Mouse (Mus musculus) heart, embryonic 11.5 days (tissue): Measurements from ENCODE around the gene Snd1. TPM values are rescaled to one million over a fixed set of nuclear protein-coding genes. Genes with fewer than 3 reads are reported as not detected.

Experiments
- ATAC-seq: fragments of 200-750 bp; cut with Nextera tagmentation; replicated peaks from 2 replicates; pipeline ENCODE4 v1.8.0; 2017; ENCODE audit warnings: moderate library complexity; ENCODE audit not compliant: insufficient number of reproducible peaks, low FRiP score, low TSS enrichment
- H3K27ac ChIP-seq: fragments of 300-500 bp; sonication (generic); 2 replicates; pipeline ENCODE4 v1.5.1; 2014; ENCODE audit warnings: mild to moderate bottlenecking, low read depth, low read length
- H3K27me3 ChIP-seq: fragments of 300-500 bp; sonication (generic); 2 replicates; pipeline ENCODE4 v1.6.1; 2014; ENCODE audit warnings: mild to moderate bottlenecking, low read length, mixed read lengths; ENCODE audit not compliant: control insufficient read depth, insufficient read depth
- H3K36me3 ChIP-seq: fragments of 300-500 bp; sonication (generic); 2 replicates; pipeline ENCODE4 v1.6.1; 2014; ENCODE audit warnings: mild to moderate bottlenecking, low read length, moderate library complexity, mixed read lengths; ENCODE audit not compliant: control insufficient read depth, insufficient read depth
- H3K4me1 ChIP-seq: fragments of 300-500 bp; sonication (generic); 2 replicates; pipeline ENCODE4 v1.6.1; 2014; ENCODE audit warnings: low read length; ENCODE audit not compliant: control insufficient read depth, insufficient read depth
- H3K4me2 ChIP-seq: fragments of 300-500 bp; sonication (generic); 2 replicates; pipeline ENCODE4 v1.6.1; 2014; ENCODE audit warnings: mild to moderate bottlenecking, moderate library complexity
- H3K4me3 ChIP-seq: fragments of 300-500 bp; sonication (generic); 2 replicates; pipeline ENCODE4 v1.5.1; 2014; ENCODE audit warnings: low read depth, low read length
- H3K9ac ChIP-seq: fragments of 300-500 bp; sonication (generic); 2 replicates; pipeline ENCODE4 v1.6.1; 2014; ENCODE audit warnings: mild to moderate bottlenecking, low read depth, low read length, moderate library complexity
- H3K9me3 ChIP-seq: fragments of 300-500 bp; sonication (generic); replicated peaks from 2 replicates; pipeline ENCODE4 v1.6.1; 2016; ENCODE audit warnings: low read length; ENCODE audit not compliant: control insufficient read depth
- WGBS: fragments of 180-500 bp; shearing (Covaris S2); extraction: QIAGEN DNeasy Blood & Tissue Kit; methylation state at CpG from one replicate; pipeline ENCODE4 v1.1.7; 2014; ENCODE audit not compliant: insufficient replicate concordance; 5-methylcytosine and 5-hydroxymethylcytosine counted together
- polyA plus RNA-seq: library from polyadenylated mRNA; unstranded; fragments of >200 nt; fragmentation: Nextera tagmentation; extraction: Ambion mirVana; gene quantifications from 2 replicates; pipeline ENCODE4 v1.2.1, GENCODE M21; 2014

Gene Snd1
- polyA plus RNA-seq, 1 experiment from 2014 or later = 87.9 TPM

DNA sequence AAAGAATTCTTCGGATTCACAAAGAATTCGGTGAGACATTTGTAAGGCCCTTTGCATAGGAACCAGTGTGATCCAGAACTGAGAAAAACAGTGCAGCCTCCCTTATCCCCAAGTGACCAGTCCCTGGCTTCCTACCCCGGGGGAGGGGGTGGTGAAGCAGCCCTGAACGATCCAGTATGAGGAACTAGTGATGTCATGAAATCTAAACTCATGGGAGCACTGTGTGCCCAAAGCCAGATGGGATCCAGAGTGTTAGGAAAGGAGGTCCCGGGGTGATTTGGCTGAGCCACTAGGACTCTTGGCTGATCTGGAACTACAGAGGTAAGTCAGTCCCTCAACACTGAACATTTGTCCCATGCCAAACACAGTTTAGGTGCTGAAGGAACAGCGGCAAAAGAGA, 420.8 kb downstream of the Snd1 start:
- H3K27me3 ChIP-seq = no peaks in the 10 kb centered on the region
- 81% methylated on average over 6 of the region's 6 CpGs for WGBS
- ATAC-seq = no peak

DNA sequence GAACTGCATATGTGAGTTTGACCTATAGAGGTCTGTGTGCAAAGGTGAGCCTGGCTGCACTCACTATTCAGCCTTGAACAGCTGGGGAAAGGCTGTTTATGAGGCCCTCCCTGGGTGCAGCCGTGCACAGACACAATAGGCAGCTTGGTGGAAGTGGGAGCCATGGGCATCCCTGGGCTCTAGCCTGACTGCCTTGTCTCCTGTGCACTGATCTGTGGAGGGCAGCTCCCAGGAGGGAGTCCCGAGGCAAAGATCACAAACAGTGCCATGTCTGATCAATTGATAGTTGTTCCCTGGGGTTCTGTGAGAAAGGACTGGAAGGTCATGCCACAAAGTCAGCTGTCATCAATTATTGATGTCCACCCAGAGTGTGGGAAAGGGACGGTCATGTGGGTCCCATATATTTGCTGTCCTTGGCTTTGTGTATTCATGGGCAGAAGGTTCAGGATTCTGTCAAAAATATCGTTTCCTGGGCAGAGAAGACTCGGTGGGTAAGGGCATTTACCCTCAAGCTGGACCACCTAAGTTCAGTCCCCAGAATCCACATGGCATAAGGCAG, 421.9 kb downstream of the Snd1 start:
- H3K9me3 ChIP-seq = no peaks in the 10 kb centered on the region
- no peak for ATAC-seq
- no peaks in the 10 kb centered on the region for H3K27me3 ChIP-seq
- no peak overlapping the region for H3K4me3 ChIP-seq
- whole genome bisulfite sequencing = 67% methylated on average over 5 of the region's 5 CpGs
- peaks cover 3% of the 10 kb centered on the region; the same call in 1 of the 2 replicates for H3K4me1 ChIP-seq
- H3K4me2 ChIP-seq = no peak overlapping the region
- H3K27ac ChIP-seq = no peak overlapping the region
- H3K36me3 ChIP-seq = no peaks in the 10 kb centered on the region
- H3K9ac ChIP-seq = no peak overlapping the region

More for the DNA sequence above, 420.8 kb downstream of the Snd1 start:
- H3K9me3 ChIP-seq = no peaks in the 10 kb centered on the region
- no peaks in the 10 kb centered on the region for H3K36me3 ChIP-seq
- H3K4me3 ChIP-seq = no peak overlapping the region
- H3K4me2 ChIP-seq = no peak overlapping the region
- H3K9ac ChIP-seq = no peak overlapping the region
- no peak overlapping the region for H3K27ac ChIP-seq
- H3K4me1 ChIP-seq = peaks cover 3% of the 10 kb centered on the region; the same call in 1 of the 2 replicates

DNA sequence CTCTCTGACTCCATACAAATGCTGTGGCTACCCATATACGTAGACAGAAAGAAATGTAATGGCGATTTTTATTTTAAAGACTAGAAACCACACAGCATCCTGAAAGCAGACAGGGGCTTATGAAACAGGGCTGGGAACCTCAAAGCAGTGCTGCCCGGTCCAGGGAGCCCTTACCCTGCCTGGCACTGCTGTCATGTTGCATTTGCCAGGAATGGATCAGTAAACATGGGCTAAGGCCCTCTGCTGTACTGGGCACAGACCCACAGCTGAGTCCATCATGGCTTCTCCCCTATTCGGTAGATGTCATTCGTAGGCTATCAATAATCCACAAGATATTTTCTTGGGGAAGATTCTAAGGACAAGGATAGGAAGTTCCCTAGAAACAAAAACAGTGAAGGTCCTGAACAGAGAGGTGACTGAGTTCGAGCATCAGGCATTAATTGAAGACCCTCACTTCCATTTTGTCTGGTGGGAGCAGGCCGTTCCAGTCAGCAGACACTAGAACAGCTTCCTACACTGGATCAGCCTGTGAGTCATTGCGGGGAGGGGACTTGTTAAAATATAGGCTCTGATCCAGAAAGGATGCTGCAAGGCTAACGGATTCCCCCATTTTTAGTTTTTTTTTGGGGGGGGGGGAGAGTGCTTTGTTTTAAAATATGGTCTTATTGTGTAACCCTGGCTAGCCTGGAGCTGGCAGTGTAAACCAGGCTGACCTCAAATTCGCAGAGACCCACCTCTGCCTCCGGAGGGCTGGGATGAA, 422.6 kb downstream of the Snd1 start:
- Histone ChIP-seq H3K27ac (no peak overlapping the region), H3K36me3 (no peaks in the 10 kb centered on the region), H3K27me3 (no peaks in the 10 kb centered on the region), H3K4me2 (no peak overlapping the region), H3K9ac (no peak overlapping the region), H3K4me1 (no peaks in the 10 kb centered on the region), H3K4me3 (no peak overlapping the region), H3K9me3 (no peaks in the 10 kb centered on the region)
- ATAC-seq = no peak
- 62% methylated on average over 11 of the region's 11 CpGs for WGBS

DNA sequence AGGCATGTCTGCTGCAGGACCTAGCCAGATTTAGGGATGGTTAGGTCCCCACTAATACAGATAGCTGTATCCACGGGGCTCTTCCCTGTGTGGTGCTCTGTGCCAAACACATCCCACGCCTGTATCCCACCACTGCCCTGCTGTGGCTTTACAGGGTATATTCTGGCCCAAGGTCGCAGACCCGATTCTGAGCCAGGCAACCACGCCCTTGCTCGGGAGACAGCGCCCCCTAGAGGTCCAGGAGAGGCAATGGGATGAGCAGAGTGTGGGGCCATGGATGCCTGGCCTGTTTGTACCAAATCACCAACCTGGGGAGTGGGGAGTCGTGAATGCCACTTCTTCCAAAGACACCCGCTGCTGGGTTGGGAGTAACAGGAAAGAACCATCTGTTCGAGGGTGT, 423.9 kb downstream of the Snd1 start:
- no peaks in the 10 kb centered on the region for H3K36me3 ChIP-seq
- no peaks in the 10 kb centered on the region for H3K9me3 ChIP-seq
- no peak overlapping the region for H3K9ac ChIP-seq
- no peak overlapping the region for H3K4me2 ChIP-seq
- no peak overlapping the region for H3K27ac ChIP-seq
- H3K4me1 ChIP-seq = no peaks in the 10 kb centered on the region
- WGBS = 17% methylated on average over 10 of the region's 10 CpGs
- no peak for ATAC-seq
- H3K4me3 ChIP-seq = no peak overlapping the region
- no peaks in the 10 kb centered on the region for H3K27me3 ChIP-seq

DNA sequence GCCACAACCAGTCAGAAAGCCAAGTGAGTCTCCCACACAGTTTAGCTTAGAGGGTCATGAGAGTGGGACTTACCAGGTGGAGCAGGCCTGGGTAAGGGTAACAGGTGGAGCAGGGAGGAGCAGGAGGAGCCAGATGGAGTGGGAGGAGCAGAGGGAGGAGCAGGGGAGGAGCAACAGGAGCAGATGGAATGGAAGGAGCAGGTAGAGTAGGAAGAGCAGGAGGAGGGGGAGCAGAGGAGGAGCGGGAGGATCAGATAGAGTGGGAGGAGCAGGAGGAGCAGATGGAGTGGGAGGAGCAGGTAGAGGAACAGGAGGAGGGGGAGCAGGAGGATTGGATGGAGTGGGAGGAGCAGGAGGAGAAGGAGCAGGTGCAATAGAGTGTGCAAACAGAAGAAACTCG, 427.6 kb downstream of the Snd1 start:
- WGBS = 65% methylated on average over 2 of the region's 2 CpGs
- 0 out of 2 replicates have a peak, but pooled peaks cover 2% of the 10 kb centered on the region for H3K4me1 ChIP-seq
- no peaks in the 10 kb centered on the region for H3K9me3 ChIP-seq
- H3K36me3 ChIP-seq = no peaks in the 10 kb centered on the region
- H3K4me2 ChIP-seq = no peak overlapping the region
- H3K9ac ChIP-seq = no peak overlapping the region
- H3K27me3 ChIP-seq = 0 out of 2 replicates have a peak, but pooled peaks cover 2% of the 10 kb centered on the region
- no peak overlapping the region for H3K27ac ChIP-seq
- H3K4me3 ChIP-seq = no peak overlapping the region
- no peak for ATAC-seq

DNA sequence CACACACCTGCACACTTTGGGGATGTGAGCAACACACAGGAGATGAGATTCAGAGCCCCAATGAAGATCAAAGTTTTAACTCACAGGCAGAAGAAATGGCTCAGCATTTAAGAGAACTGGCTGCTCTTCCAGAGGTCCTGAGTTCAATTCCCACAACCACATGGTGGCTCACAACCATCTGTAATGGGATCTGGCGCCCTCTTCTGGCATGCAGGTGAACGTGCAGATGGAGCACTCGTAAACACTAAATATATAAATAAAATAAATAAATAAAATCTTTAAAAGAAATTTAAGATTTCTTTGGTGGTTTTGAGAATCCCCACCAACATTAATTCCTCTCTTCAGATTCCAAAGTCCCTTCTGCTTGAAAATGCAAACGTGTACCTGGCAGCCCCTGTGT, 429.5 kb downstream of the Snd1 start:
- no peak overlapping the region for H3K4me3 ChIP-seq
- H3K27ac ChIP-seq = no peak overlapping the region
- no peaks in the 10 kb centered on the region for H3K9me3 ChIP-seq
- ATAC-seq = no peak
- H3K27me3 ChIP-seq = 0 out of 2 replicates have a peak, but pooled peaks cover 2% of the 10 kb centered on the region
- no peak overlapping the region for H3K4me2 ChIP-seq
- H3K9ac ChIP-seq = no peak overlapping the region
- 38% methylated on average over 4 of the region's 4 CpGs for WGBS
- H3K4me1 ChIP-seq = 0 out of 2 replicates have a peak, but pooled peaks cover 2% of the 10 kb centered on the region
- no peaks in the 10 kb centered on the region for H3K36me3 ChIP-seq

DNA sequence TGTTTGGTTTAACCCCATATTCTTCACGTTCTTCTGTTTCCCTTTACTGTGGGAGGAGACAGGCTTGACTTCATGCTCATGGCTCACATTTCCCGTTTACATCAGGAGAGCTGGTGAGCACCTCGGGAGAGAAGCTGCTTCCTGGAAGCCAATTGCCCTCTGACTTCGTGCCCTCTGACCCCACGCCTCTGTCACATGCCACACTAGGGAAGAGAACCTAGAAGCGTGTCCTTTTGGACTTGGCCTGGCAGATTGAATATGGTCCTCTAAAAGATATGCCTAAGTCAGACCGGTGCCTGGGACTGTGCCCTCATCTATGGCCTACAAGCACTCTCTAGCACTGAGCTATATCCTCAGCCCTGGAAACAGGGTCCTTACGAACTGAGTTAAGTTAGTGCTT, 430.4 kb downstream of the Snd1 start:
- Histone ChIP-seq H3K4me2 (no peak overlapping the region), H3K27ac (no peak overlapping the region), H3K36me3 (no peaks in the 10 kb centered on the region), H3K27me3 (0 out of 2 replicates have a peak, but pooled peaks cover 2% of the 10 kb centered on the region), H3K4me1 (0 out of 2 replicates have a peak, but pooled peaks cover 2% of the 10 kb centered on the region), H3K9ac (no peak overlapping the region), H3K4me3 (no peak overlapping the region), H3K9me3 (no peaks in the 10 kb centered on the region)
- no peak for ATAC-seq
- 60% methylated on average over 8 of the region's 8 CpGs for WGBS

DNA sequence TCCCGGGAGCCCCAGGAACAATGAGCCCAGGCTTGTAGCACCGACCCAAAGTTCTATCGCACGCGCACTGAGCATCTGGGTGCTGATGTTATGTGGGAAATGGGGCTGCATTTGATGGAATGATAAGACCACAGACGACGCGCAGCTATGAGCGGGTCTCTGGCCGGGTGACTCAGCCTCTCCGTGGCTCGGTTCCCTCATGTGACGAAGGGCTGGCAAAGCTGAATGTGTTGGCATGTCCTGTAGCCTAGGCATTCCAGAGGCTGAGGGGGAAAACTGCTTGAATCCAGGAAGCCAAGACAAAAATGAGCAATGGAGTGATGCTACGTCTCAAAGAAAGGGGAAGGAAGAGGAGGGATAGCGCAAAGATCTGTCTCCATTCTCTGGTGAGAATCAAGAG, 434.9 kb downstream of the Snd1 start:
- ATAC-seq = no peak
- H3K4me2 ChIP-seq = no peak overlapping the region
- no peak overlapping the region for H3K27ac ChIP-seq
- no peak overlapping the region for H3K4me3 ChIP-seq
- WGBS = 72% methylated on average over 15 of the region's 15 CpGs
- no peaks in the 10 kb centered on the region for H3K36me3 ChIP-seq
- no peak overlapping the region for H3K9ac ChIP-seq
- 0 out of 2 replicates have a peak, but pooled peaks cover 2% of the 10 kb centered on the region for H3K4me1 ChIP-seq
- H3K9me3 ChIP-seq = no peaks in the 10 kb centered on the region
- no peaks in the 10 kb centered on the region for H3K27me3 ChIP-seq
